Mouse (Mus musculus): ENCODE data around the gene Pmpca. TPM values are rescaled to one million over a fixed set of nuclear protein-coding genes. Genes with fewer than 3 reads are reported as not detected.

The Pmpca gene
- polyA plus RNA-seq, 1 experiment from 2014 or later = 108 TPM

DNA sequence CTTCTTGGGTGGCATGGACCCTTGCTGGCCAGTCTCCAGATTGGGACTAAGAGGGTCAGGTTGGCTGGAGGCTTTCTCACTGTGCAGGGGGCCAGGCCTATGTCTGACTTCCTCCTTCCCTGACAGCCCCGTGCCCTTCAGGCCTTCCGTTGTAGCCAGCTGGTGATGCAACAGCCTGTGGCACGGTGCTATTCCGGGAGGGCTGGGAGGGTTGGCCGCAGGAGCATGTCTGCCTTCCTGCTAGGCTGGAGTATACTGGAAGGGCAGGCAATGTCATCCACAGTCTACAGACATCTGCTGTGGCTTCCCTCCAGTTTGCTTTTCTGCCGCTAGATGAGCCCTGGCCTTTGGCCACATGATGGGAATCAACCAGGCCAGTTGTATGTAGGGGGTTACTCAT is 29.2 kb upstream of the Pmpca start:
- Histone ChIP-seq H3K36me3 (ENCODE audit: control insufficient read depth, insufficient read depth, low read length) (peaks cover 26% of the 10 kb centered on the region; the same call in 1 of the 2 replicates), H3K4me1 (ENCODE audit: control insufficient read depth in 2 of 2, insufficient read depth in 2 of 2, low read length in 2 of 2) (peaks cover 5 to 8% of the 10 kb centered on the region in 2 experiments), H3K9me3 (ENCODE audit: control insufficient read depth, low read length) (no peaks in the 10 kb centered on the region), H3K27ac (replicated peaks in 1 of 2; ENCODE audit: control insufficient read depth in 1 of 2, insufficient read depth in 1 of 2, low read depth in 2 of 2, low read length in 2 of 2) (no peak overlapping the region), H3K4me2 (ENCODE audit: low read length) (no peak overlapping the region), H3K9ac (ENCODE audit: low read length) (no peak overlapping the region), H3K27me3 (ENCODE audit: control insufficient read depth, insufficient read depth, low read length) (no peaks in the 10 kb centered on the region), H3K4me3 (ENCODE audit: control insufficient read depth in 1 of 2, insufficient read depth in 1 of 2, low read depth in 1 of 2, low read length in 2 of 2) (no peak overlapping the region)
- WGBS = 54% methylated on average over 6 of the region's 6 CpGs
- ATAC-seq (ENCODE audit: insufficient number of reproducible peaks, insufficient read depth, low FRiP score, low read depth) = no peak

GRCm38 (mm10) chr2:26360772-26361171 is 28.4 kb upstream of the Pmpca start, which contains the start of gene Card9:
Gene Card9 (minus strand): TSS chr2:26360918.
- H3K9me3 ChIP-seq (ENCODE audit: control insufficient read depth, low read length) = no peaks in the 10 kb centered on the region
- no peak within 1 kb of the TSS for H3K27ac ChIP-seq (replicated peaks in 1 of 2; ENCODE audit: control insufficient read depth in 1 of 2, insufficient read depth in 1 of 2, low read depth in 2 of 2, low read length in 2 of 2)
- no peak for ATAC-seq (ENCODE audit: insufficient number of reproducible peaks, insufficient read depth, low FRiP score, low read depth)
- no peak within 1 kb of the TSS for H3K4me2 ChIP-seq (ENCODE audit: low read length)
- H3K27me3 ChIP-seq (ENCODE audit: control insufficient read depth, insufficient read depth, low read length) = no peaks in the 10 kb centered on the region
- 37% methylated on average over 3 of the region's 3 CpGs for WGBS
- H3K9ac ChIP-seq (ENCODE audit: low read length) = no peak within 1 kb of the TSS
- no peak within 1 kb of the TSS for H3K4me3 ChIP-seq (ENCODE audit: control insufficient read depth in 1 of 2, insufficient read depth in 1 of 2, low read depth in 1 of 2, low read length in 2 of 2)
- peaks cover 8 to 16% of the 10 kb centered on the region in 2 experiments for H3K4me1 ChIP-seq (ENCODE audit: control insufficient read depth in 2 of 2, insufficient read depth in 2 of 2, low read length in 2 of 2)
- H3K36me3 ChIP-seq (ENCODE audit: control insufficient read depth, insufficient read depth, low read length) = peaks cover 34% of the 10 kb centered on the region

- Histone ChIP-seq H3K36me3 (ENCODE audit: control insufficient read depth, insufficient read depth, low read length) (peaks cover 56% of the 10 kb centered on the region), H3K4me2 (ENCODE audit: low read length) (no peak overlapping the region), H3K27me3 (ENCODE audit: control insufficient read depth, insufficient read depth, low read length) (no peaks in the 10 kb centered on the region), H3K9ac (ENCODE audit: low read length) (no peak overlapping the region), H3K27ac (replicated peaks in 1 of 2; ENCODE audit: control insufficient read depth in 1 of 2, insufficient read depth in 1 of 2, low read depth in 2 of 2, low read length in 2 of 2) (no peak overlapping the region), H3K9me3 (ENCODE audit: control insufficient read depth, low read length) (no peaks in the 10 kb centered on the region), H3K4me1 (ENCODE audit: control insufficient read depth in 2 of 2, insufficient read depth in 2 of 2, low read length in 2 of 2) (peaks cover 8 to 16% of the 10 kb centered on the region in 2 experiments), H3K4me3 (ENCODE audit: control insufficient read depth in 1 of 2, insufficient read depth in 1 of 2, low read depth in 1 of 2, low read length in 2 of 2) (no peak overlapping the region)
- ATAC-seq (ENCODE audit: insufficient number of reproducible peaks, insufficient read depth, low FRiP score, low read depth) = no peak
- 77% methylated on average over 5 of the region's 5 CpGs for WGBS
These were observed 26.1 kb upstream of the Pmpca start for GRCm38 (mm10) chr2:26362991-26363390.

DNA sequence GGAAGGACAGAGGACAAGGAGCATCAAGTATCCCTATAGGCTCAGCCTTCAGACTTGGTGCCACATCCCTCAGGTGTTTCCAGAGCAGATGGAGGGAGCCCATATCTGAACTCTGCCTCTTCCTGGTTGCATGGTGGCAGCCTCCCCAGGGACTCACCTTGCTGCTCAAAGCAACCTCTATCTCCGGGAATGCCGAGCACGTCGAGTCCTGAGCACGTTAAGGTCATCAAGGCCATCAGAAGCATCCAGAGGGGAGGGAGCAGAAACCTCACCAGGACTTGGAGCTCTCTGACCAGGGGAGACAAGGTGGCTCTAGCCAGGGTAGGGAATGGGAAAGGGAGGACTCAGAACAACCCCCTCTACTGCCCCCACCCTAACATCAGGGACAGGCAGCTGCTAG is 25.7 kb upstream of the Pmpca start:
- peaks cover 61% of the 10 kb centered on the region for H3K36me3 ChIP-seq (ENCODE audit: control insufficient read depth, insufficient read depth, low read length)
- WGBS = 53% methylated on average over 5 of the region's 5 CpGs
- H3K27me3 ChIP-seq (ENCODE audit: control insufficient read depth, insufficient read depth, low read length) = no peaks in the 10 kb centered on the region
- no peak overlapping the region for H3K4me2 ChIP-seq (ENCODE audit: low read length)
- ATAC-seq (ENCODE audit: insufficient number of reproducible peaks, insufficient read depth, low FRiP score, low read depth) = no peak
- H3K4me3 ChIP-seq (ENCODE audit: control insufficient read depth in 1 of 2, insufficient read depth in 1 of 2, low read depth in 1 of 2, low read length in 2 of 2) = no peak overlapping the region
- H3K9ac ChIP-seq (ENCODE audit: low read length) = no peak overlapping the region
- no peak overlapping the region for H3K27ac ChIP-seq (replicated peaks in 1 of 2; ENCODE audit: control insufficient read depth in 1 of 2, insufficient read depth in 1 of 2, low read depth in 2 of 2, low read length in 2 of 2)
- no peaks in the 10 kb centered on the region for H3K9me3 ChIP-seq (ENCODE audit: control insufficient read depth, low read length)
- H3K4me1 ChIP-seq (ENCODE audit: control insufficient read depth in 2 of 2, insufficient read depth in 2 of 2, low read length in 2 of 2) = peaks cover 8 to 16% of the 10 kb centered on the region in 2 experiments

- H3K4me1 ChIP-seq (ENCODE audit: control insufficient read depth in 2 of 2, insufficient read depth in 2 of 2, low read length in 2 of 2) = peaks cover 8 to 16% of the 10 kb centered on the region in 2 experiments
- 46% methylated on average over 10 of the region's 10 CpGs for whole genome bisulfite sequencing
- H3K9ac ChIP-seq (ENCODE audit: low read length) = no peak overlapping the region
- H3K9me3 ChIP-seq (ENCODE audit: control insufficient read depth, low read length) = no peaks in the 10 kb centered on the region
- ATAC-seq (ENCODE audit: insufficient number of reproducible peaks, insufficient read depth, low FRiP score, low read depth) = 0 out of 2 replicates have a peak, but pooled peaks have one; percentile 49
- H3K4me2 ChIP-seq (ENCODE audit: low read length) = no peak overlapping the region
- peaks cover 76% of the 10 kb centered on the region for H3K36me3 ChIP-seq (ENCODE audit: control insufficient read depth, insufficient read depth, low read length)
- H3K4me3 ChIP-seq (ENCODE audit: control insufficient read depth in 1 of 2, insufficient read depth in 1 of 2, low read depth in 1 of 2, low read length in 2 of 2) = no peak overlapping the region
- H3K27ac ChIP-seq (replicated peaks in 1 of 2; ENCODE audit: control insufficient read depth in 1 of 2, insufficient read depth in 1 of 2, low read depth in 2 of 2, low read length in 2 of 2) = peak overlapping the region; percentile 25 to 61
- H3K27me3 ChIP-seq (ENCODE audit: control insufficient read depth, insufficient read depth, low read length) = no peaks in the 10 kb centered on the region
These were observed 24.2 kb upstream of the Pmpca start for GRCm38 (mm10) chr2:26364738-26365465.

DNA sequence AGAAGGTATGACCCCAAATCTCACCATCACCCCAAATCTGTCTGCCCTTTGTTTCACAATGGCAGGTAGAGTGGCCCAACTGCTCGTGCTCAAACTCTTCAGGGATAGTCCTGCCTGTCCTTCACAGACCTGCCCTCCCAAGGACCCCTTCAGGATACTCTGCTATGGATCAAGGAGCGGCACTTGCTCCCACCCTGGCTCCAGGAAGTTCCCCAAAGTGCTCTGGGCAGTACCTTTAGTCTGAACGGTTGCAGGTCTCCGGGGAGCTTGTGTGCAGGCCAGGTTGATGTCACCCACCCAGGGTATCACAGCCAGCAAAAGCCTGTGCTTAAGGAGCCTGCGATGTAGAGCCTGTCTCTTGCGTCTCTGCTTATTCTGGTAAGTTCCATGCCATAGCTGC is 21.2 kb upstream of the Pmpca start:
- Histone ChIP-seq H3K4me2 (ENCODE audit: low read length) (no peak overlapping the region), H3K4me1 (ENCODE audit: control insufficient read depth in 2 of 2, insufficient read depth in 2 of 2, low read length in 2 of 2) (peaks cover 8 to 16% of the 10 kb centered on the region in 2 experiments), H3K4me3 (ENCODE audit: control insufficient read depth in 1 of 2, insufficient read depth in 1 of 2, low read depth in 1 of 2, low read length in 2 of 2) (no peak overlapping the region), H3K9me3 (ENCODE audit: control insufficient read depth, low read length) (no peaks in the 10 kb centered on the region), H3K27ac (replicated peaks in 1 of 2; ENCODE audit: control insufficient read depth in 1 of 2, insufficient read depth in 1 of 2, low read depth in 2 of 2, low read length in 2 of 2) (no peak overlapping the region), H3K36me3 (ENCODE audit: control insufficient read depth, insufficient read depth, low read length) (peaks cover 97% of the 10 kb centered on the region), H3K9ac (ENCODE audit: low read length) (no peak overlapping the region), H3K27me3 (ENCODE audit: control insufficient read depth, insufficient read depth, low read length) (no peaks in the 10 kb centered on the region)
- ATAC-seq (ENCODE audit: insufficient number of reproducible peaks, insufficient read depth, low FRiP score, low read depth) = no peak
- 95% methylated on average over 6 of the region's 6 CpGs for WGBS

DNA sequence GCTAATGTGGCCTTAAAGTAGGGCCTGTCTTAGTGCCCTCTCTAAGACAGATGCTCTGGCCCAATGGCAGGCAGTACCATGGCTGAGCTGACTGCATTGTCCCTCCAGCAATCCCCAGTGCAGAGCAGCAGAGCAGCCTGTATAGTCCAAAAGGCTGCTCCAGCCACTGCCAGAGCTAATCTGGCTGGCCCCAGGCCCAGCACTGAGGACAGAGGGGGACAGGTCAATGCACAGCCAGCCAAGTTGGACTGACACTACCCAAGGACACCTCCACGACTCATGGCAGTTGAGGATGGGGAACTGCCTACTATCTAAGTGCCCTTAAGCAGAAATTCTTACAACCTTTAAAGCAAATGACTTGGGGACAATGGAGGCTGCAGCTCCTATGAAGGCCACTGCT is 20.6 kb upstream of the Pmpca start:
- Histone ChIP-seq H3K4me3 (ENCODE audit: control insufficient read depth in 1 of 2, insufficient read depth in 1 of 2, low read depth in 1 of 2, low read length in 2 of 2) (no peak overlapping the region), H3K4me2 (ENCODE audit: low read length) (no peak overlapping the region), H3K9ac (ENCODE audit: low read length) (no peak overlapping the region), H3K27me3 (ENCODE audit: control insufficient read depth, insufficient read depth, low read length) (no peaks in the 10 kb centered on the region), H3K9me3 (ENCODE audit: control insufficient read depth, low read length) (no peaks in the 10 kb centered on the region), H3K36me3 (ENCODE audit: control insufficient read depth, insufficient read depth, low read length) (peaks cover 99% of the 10 kb centered on the region), H3K4me1 (ENCODE audit: control insufficient read depth in 2 of 2, insufficient read depth in 2 of 2, low read length in 2 of 2) (peaks cover 8 to 16% of the 10 kb centered on the region in 2 experiments), H3K27ac (replicated peaks in 1 of 2; ENCODE audit: control insufficient read depth in 1 of 2, insufficient read depth in 1 of 2, low read depth in 2 of 2, low read length in 2 of 2) (no peak overlapping the region)
- 88% methylated on average over 1 of the region's 1 CpGs for WGBS
- no peak for ATAC-seq (ENCODE audit: insufficient number of reproducible peaks, insufficient read depth, low FRiP score, low read depth)

GRCm38 (mm10) chr2:26372396-26372795 is 16.7 kb upstream of the Pmpca start:
- Histone ChIP-seq H3K27me3 (ENCODE audit: control insufficient read depth, insufficient read depth, low read length) (no peaks in the 10 kb centered on the region), H3K4me2 (ENCODE audit: low read length) (no peak overlapping the region), H3K9ac (ENCODE audit: low read length) (no peak overlapping the region), H3K27ac (replicated peaks in 1 of 2; ENCODE audit: control insufficient read depth in 1 of 2, insufficient read depth in 1 of 2, low read depth in 2 of 2, low read length in 2 of 2) (no peak overlapping the region), H3K36me3 (ENCODE audit: control insufficient read depth, insufficient read depth, low read length) (peaks cover 99% of the 10 kb centered on the region), H3K4me1 (ENCODE audit: control insufficient read depth in 2 of 2, insufficient read depth in 2 of 2, low read length in 2 of 2) (no peaks in the 10 kb centered on the region), H3K4me3 (ENCODE audit: control insufficient read depth in 1 of 2, insufficient read depth in 1 of 2, low read depth in 1 of 2, low read length in 2 of 2) (no peak overlapping the region), H3K9me3 (ENCODE audit: control insufficient read depth, low read length) (no peaks in the 10 kb centered on the region)
- 93% methylated on average over 8 of the region's 8 CpGs for WGBS
- ATAC-seq (ENCODE audit: insufficient number of reproducible peaks, insufficient read depth, low FRiP score, low read depth) = no peak
